Mouse (Mus musculus): ENCODE data around the gene Olfr618.

DNA sequence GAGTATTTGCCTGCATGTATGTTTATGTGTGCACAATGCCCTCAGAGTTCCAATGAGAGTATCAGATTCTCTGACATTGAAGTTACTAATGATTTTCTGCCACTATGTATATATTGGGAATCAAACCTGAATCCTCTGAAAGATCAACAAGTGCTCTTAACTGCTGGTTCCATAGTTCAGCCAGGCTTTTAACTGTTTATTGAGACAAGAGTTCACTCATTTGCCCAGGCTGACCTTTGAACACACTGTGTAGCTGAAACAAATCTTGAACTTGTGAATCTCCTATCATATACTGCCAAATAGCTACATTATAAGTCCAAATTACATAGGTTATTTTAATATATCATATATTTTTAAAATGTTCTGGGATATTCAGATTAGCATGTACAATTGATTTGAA lies 46.9 kb downstream of the Olfr618 start:
- TF ChIP-seq CTCF (IDR thresholded peaks at IDR 0.05), result no peak
- no peak for TF ChIP-seq EP300 (IDR thresholded peaks at IDR 0.05)

All from lung, postnatal 0 days (tissue).